Mouse (Mus musculus) liver, postnatal 0 days (tissue): ENCODE measurements around the gene Camta2.

Source experiments
- CTCF ChIP-seq: sonication (generic); IDR thresholded peaks from 2 replicates; pipeline ENCODE4 v1.5.1; 2016; ENCODE audit warnings: antibody characterized with exemption, low read depth
- EP300 ChIP-seq: IDR thresholded peaks from 2 replicates; pipeline ENCODE4 v1.6.1; 2016; ENCODE audit warnings: antibody characterized with exemption, low read depth, mild to moderate bottlenecking

DNA sequence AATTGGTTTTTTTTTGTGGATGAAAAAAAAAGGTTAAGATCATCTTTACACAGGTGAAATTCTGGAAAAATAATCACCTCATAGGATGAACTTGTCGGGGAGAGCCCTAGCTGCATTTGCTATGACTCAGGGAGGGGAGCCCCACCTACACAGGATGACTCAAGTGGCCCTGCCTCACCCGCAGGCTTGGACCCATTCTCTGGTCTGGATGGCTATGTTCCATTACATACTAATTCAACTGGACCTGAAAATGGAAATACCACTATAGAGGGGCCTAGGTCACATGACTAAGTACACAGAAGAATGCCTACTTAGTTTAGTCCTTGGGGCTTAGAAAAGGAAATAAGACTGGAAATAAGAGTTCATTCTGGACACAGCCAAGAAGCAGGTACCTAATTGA, 36.5 kb downstream of the Camta2 start:
- no peak for TF ChIP-seq CTCF
- no peak for TF ChIP-seq EP300
